Mouse (Mus musculus) stomach, adult 2 months (tissue): Measurements from ENCODE around the gene Uck1. TPM values are rescaled to one million over a fixed set of nuclear protein-coding genes. Genes with fewer than 3 reads are reported as not detected.

Experiments used
- polyA plus RNA-seq: library from polyadenylated mRNA; depleted of rRNA; stranded (reverse); fragments of >200 nt; gene quantifications from 2 replicates; pipeline ENCODE4 v1.2.3, GENCODE M21; 2012; rRNA removed

The Uck1 gene
- 21.3 and 24.4 TPM in 2 replicates for polyA plus RNA-seq

GRCm38 (mm10) chr2:32259657-32260417 lies at the start of gene Uck1:
TSS of gene Uck1 (minus strand) at chr2:32260159.

GRCm38 (mm10) chr2:32287923-32288367 lies 28.0 kb upstream of the Uck1 start, which contains the start of gene Swi5:
TSS of gene Swi5 (minus strand) at chr2:32288075.

GRCm38 (mm10) chr2:32287334-32287840 lies 27.4 kb upstream of the Uck1 start, which contains the start of gene Golga2:
TSS of gene Golga2 (plus strand) at chr2:32287384.

GRCm38 (mm10) chr2:32235886-32236759 lies 23.8 kb downstream of the Uck1 start, which contains the start of gene Pomt1:
TSS of gene Pomt1 (plus strand) at chr2:32236590.

Other genes starting within 250 kb of the Uck1 start
- gene Fam78a, start 175.3 kb downstream of the Uck1 start, polyA plus RNA-seq: 0.41 and 0.57 TPM in 2 replicates
- gene Plpp7, start 164.6 kb downstream of the Uck1 start, polyA plus RNA-seq: 3.8 and 5.5 TPM in 2 replicates
- 16.4 and 19.9 TPM in 2 replicates for gene Prrc2b, start 109.1 kb downstream of the Uck1 start, polyA plus RNA-seq
- gene Pomt1, start 23.6 kb downstream of the Uck1 start, polyA plus RNA-seq: 9.7 and 9.8 TPM in 2 replicates
- gene Golga2, start 27.2 kb upstream of the Uck1 start, polyA plus RNA-seq: 22.5 and 23.4 TPM in 2 replicates
- gene Swi5, start 27.9 kb upstream of the Uck1 start, polyA plus RNA-seq: 114 and 127 TPM in 2 replicates
- 89.3 and 95.4 TPM in 2 replicates for gene Ciz1, start 92.2 kb upstream of the Uck1 start, polyA plus RNA-seq
- gene Dnm1, start 93.2 kb upstream of the Uck1 start, polyA plus RNA-seq: 52.3 and 67.7 TPM in 2 replicates
- 181 and 277 TPM in 2 replicates for gene 1110008P14Rik, start 121.8 kb upstream of the Uck1 start, polyA plus RNA-seq
- gene Lcn2, start 128.1 kb upstream of the Uck1 start, polyA plus RNA-seq: 3.1 and 5.2 TPM in 2 replicates
- 10.3 and 18.3 TPM in 2 replicates for gene Ptges2, start 135.7 kb upstream of the Uck1 start, polyA plus RNA-seq
- gene Naif1, start 190.3 kb upstream of the Uck1 start, polyA plus RNA-seq: 1.9 and 2.8 TPM in 2 replicates
- gene Slc25a25, start 191.3 kb upstream of the Uck1 start, polyA plus RNA-seq: 6.2 and 11.1 TPM in 2 replicates